Mouse (Mus musculus) kidney, postnatal 25 days (tissue): ENCODE measurements around the gene Sgsm3.

Experiments
- DNase-seq, 2 experiments: peaks; one replicate each; pipeline ENCODE4 v3.0.0; 2021; ENCODE audit warnings: mixed read lengths in 2 of 2

The Sgsm3 gene

GRCm38 (mm10) chr15:81030891-81031425, 53.4 kb downstream of the Sgsm3 start:
- peak; percentile 50 to 81 for DNase-seq

GRCm38 (mm10) chr15:81031611-81032010, 54.0 kb downstream of the Sgsm3 start:
- DNase-seq: no peak

DNA sequence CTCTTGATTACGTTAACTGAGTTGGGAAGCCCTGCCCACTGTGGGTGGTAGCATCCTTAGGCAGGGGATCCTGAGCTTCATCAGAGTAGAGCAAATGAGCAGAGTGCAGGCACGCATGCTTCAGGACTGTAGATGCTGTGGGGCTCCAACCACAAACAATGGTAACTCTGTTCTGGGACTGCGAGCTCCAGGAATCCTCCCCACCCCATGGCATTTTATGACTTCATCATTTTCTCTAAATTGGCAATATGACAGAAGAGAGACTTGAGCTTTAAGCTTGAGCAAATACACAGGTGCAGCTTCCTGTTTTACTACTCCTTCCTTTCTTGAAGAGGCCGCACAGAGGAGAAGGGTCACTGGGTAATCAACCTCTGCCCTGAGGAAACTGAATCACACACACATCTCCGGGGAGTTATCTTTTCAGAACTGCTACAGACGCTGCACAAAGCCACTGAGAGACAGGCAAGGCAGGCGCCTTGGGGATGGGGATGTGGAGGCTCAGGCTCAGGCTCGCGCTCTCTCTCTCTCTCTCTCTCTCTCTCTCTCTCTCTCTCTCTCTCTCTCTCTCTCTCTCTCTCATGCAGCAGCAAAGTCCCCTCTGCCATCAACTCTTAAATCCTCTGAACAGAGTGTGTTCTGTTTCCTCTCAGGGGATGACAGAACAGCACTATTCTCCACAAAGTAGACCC, 55.5 kb downstream of the Sgsm3 start:
- no peak for DNase-seq

- DNase-seq: no peak
Observed at GRCm38 (mm10) chr15:81034119-81034518, 56.6 kb downstream of the Sgsm3 start.

DNA sequence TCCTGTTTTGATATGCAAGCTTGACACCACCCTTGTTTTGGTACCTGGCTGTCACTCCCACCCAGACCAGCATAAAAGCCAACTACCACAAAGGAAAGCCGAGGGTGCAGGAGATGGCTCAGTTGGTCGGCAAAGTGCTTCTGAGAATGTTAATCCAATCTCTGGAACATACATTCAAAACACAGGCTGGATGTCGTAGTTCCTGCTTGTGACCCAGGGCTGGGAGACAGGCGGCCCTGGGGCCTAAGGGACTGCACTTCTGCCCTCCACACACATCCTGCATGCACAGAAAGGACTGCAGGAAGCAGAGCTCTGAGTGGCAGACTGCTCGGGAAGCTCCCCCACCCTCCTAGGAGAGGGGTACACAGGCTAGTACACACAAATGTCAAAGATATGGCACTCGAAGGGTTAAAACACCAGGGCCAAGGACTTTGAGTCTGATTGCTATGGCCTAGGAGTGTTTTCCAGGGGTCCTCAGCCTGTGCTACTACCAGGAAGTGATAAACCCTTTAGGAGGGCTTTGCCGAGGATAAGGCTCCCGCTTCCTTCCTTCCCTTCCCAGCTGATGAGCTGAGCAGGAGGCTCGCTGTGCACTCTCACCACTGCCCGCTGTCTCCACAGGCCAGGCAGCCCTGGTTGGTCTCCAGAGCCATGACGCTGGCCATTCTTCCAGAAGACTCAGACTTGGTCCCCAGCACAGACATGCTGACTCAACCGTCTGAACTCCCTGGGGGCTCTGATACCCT, 58.0 kb downstream of the Sgsm3 start:
- DNase-seq: no peak

GRCm38 (mm10) chr15:81038419-81038818, 60.9 kb downstream of the Sgsm3 start:
- DNase-seq: no peak

- DNase-seq: no peak
Observed at GRCm38 (mm10) chr15:81041767-81042166, 64.2 kb downstream of the Sgsm3 start.

DNA sequence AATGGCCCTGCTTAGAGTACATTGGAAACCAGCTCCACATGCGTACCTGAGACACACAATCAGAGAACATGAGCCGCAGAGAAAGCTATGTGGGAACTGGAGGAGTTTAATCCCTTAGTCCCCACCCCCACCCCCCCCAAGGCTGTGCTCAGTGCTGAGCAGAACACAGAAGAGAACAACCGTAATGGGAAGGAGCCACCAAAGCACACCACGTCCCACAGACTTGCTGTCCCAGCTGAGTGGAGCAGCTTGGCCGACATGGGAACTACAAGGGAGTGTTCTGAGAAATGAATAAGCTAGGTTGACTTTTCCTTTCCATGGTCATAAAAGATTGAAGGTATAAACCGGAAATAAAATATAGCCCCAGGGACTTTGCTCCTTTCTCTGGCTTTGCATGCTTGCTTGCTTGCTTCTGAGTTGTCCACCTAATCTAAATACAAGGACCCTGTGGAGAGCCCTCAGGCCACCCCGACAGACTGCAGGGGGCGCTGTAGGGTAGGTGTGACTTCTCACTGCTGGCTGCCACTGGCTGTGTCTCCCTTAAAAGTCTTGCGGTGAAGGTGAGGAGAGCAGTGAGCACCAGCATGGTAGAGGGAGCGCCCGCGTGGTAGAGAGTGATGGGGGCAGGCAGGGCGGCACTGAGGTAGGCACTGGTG, 64.8 kb downstream of the Sgsm3 start:
- DNase-seq: peak; percentile 62 to 63

DNA sequence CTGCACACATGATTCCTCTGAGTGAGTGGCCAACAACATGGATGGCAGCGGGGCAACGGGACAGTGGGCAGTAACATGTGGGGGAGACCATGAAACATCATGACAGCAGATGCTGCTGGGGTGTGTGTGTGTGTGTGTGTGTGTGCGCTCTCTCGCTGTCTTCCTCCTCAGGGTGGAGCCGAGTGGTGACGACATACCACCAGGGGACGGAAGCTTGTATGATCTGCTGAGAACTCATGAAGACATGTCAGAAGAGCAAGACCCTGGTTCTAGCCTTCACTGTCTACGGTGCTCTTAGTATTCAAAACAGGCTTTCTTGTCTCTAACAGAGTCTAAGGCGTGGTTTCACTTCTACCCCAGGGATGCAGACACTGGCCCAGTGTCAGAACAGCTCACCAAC, 66.9 kb downstream of the Sgsm3 start:
- DNase-seq: no peak

DNA sequence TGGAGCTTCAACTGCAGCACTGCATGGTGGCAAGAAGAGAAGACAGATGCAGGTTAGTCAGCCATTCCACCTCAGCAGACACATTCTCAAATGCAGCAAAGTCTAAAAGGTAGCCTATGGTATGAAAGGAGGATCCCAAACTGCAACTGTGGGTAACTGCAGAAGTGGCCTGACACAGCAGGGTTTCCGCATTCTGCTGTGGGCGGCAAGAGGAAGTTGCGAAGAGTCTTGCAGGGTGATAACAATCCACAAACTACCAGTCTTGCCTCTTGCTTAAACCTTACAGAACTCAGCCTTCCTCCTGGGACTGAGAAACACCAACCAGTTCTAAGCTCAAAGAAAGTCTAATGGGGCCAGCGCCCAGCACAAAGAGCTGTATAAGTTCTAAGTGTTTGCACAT, 67.8 kb downstream of the Sgsm3 start:
- no peak for DNase-seq

- no peak for DNase-seq
Observed at GRCm38 (mm10) chr15:81046061-81046460, 68.5 kb downstream of the Sgsm3 start.

GRCm38 (mm10) chr15:81047497-81047896, 69.9 kb downstream of the Sgsm3 start:
- no peak for DNase-seq

DNA sequence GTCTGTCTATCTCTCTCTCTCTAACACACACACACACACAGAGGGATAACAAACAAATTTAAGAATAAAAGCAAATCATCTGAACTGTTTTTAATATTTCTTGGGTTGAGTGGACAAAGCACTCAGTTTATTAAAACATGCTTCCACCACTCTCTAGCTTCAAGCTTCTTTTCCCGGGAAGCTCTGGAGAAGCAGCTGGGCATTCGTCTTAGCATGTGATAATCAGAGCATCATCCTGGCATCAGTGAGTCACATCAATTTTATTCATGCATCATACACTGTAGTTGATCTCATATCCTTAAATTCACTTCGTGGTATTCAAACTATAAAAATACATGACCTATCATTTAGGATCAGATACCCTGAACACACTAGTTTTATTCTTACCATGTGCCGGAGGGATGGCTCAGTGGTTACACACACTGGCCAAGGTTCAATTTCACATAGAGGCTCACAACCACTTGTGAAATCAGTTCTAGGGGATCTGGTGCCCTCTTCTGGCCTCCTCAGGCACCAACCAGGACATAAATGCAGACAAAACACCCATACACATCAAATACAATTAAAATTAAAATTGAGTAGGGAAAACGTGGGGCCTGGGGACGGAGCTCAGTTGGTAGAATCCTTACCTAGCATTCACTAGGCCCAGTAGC, 72.0 kb downstream of the Sgsm3 start:
- peak in 1 of 2 experiments; percentile 46 for DNase-seq

- no peak for DNase-seq
Observed at GRCm38 (mm10) chr15:81050488-81050887, 72.9 kb downstream of the Sgsm3 start.

DNA sequence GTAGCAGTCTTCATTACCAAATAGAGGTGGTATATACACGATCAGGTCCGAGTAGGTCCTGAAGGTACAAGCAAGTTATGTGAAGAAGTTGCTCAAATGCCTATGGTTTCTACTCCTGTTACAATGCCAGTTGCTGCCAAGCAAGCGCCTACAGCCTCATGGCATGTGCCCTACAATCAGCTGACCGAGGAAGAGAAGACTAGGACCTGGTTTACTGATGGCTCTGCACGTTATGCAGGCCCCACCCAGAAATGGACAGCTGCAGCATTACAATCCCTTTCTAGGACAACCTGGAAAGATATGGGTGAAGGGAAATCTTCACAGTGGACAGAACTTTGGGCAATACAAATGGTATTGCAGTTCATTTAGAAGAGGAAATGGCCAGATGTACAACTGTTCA, 74.9 kb downstream of the Sgsm3 start:
- no peak for DNase-seq

DNA sequence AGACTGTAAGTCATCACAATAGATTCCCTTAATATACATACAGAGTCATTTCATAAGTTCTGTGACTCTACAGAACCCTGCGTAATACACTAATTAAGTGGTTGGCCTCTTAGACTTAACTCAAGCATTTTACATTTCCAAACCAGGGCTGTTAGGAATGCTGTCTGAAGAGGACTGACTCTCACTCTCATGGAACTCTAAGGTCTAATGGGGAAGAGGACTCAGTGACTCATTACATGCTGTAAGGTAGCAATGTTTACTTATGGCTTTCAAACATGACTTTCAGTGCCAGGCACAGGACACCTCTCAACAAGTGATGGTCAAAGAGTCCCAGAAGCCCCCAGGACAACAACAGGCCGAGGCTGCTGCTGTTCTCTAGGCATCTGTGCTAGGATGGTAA, 77.9 kb downstream of the Sgsm3 start:
- no peak for DNase-seq

DNA sequence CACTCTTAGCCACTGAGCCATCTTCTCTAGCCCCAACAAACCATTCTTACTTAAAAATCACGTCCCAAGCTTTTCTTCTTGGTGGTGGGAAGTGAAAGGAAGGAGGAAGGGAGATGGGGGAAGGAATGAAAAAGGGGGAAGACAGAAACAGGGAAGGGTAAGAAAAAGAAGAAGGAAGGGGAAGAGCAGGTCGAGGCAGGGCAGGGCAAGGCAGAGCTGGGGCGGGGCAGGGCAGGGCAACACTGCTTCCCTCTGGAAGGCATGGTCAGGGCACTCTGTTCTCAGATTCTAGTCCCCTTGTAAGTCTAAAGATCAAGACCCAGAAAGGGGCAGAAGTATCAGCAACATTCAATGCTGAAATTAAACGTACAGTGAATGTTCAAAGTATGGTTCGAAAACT, 80.2 kb downstream of the Sgsm3 start:
- DNase-seq: no peak

GRCm38 (mm10) chr15:81060975-81061374, 83.4 kb downstream of the Sgsm3 start:
- peak in 1 of 2 experiments; percentile 22 for DNase-seq
